Mouse (Mus musculus) myocyte (in vitro differentiated cells): Measurements from ENCODE around the gene Znrf2.

ENCODE experiments used
- MAX ChIP-seq: IDR thresholded peaks from one replicate; pipeline ENCODE4 v1.6.1; 2011; ENCODE audit warnings: low read depth, mild to moderate bottlenecking, control low read depth
- MYOD1 ChIP-seq, 3 experiments: IDR thresholded peaks; one replicate each; pipeline ENCODE4 v1.6.1; 2011; ENCODE audit warnings: control low read depth in 2 of 3, low read depth in 2 of 3, mild to moderate bottlenecking in 2 of 3, moderate library complexity in 1 of 3; ENCODE audit not compliant: insufficient read length in 2 of 3, control insufficient read depth in 1 of 3
- POLR2A ChIP-seq: IDR thresholded peaks from one replicate; pipeline ENCODE4 v1.6.1; 2011; ENCODE audit warnings: low read depth, mild to moderate bottlenecking, control low read depth, moderate library complexity; ENCODE audit not compliant: insufficient read length
- SRF ChIP-seq: IDR thresholded peaks from one replicate; pipeline ENCODE4 v1.6.1; 2011; ENCODE audit warnings: low read depth; ENCODE audit not compliant: control insufficient read depth, insufficient read length
- USF1 ChIP-seq: IDR thresholded peaks from one replicate; pipeline ENCODE4 v1.6.1; 2011; ENCODE audit warnings: low read depth, mild to moderate bottlenecking, control low read depth, moderate library complexity

DNA sequence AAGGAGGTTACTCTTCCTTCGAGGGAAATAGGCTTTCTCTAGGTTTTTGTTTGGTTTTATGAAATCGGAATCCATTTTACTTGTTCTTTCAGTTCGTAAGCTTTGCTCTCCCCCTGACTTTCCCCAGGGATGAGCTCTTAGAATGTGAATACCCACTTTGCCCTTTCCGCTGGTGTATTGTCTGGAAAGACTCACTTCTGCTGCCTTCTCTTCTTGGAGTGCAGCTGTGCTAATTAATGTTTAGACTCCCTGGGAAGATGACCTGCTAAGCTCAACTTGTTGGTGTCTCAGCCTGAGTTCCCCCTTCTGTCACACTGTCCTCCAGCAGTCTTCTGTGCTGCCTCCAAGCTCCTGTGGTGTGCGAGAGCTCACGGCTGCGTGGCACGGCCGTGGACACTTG is 73.5 kb downstream of the Znrf2 start:
- TF ChIP-seq POLR2A (no peak), USF1 (no peak), MYOD1 (IDR thresholded peaks at IDR 0.05; ENCODE audit: control insufficient read depth in 1 of 3, insufficient read length in 2 of 3, low read depth in 2 of 3) (no peak), SRF (no peak), MAX (no peak)
